Mouse (Mus musculus): ENCODE measurements at regions not wholly inside any gene's neighbourhood (a gene's known extent, or its start where the extent isn't known, plus 50 kb on each side); places are given as distances from the start of the nearest gene placed in this dataset.

DNA sequence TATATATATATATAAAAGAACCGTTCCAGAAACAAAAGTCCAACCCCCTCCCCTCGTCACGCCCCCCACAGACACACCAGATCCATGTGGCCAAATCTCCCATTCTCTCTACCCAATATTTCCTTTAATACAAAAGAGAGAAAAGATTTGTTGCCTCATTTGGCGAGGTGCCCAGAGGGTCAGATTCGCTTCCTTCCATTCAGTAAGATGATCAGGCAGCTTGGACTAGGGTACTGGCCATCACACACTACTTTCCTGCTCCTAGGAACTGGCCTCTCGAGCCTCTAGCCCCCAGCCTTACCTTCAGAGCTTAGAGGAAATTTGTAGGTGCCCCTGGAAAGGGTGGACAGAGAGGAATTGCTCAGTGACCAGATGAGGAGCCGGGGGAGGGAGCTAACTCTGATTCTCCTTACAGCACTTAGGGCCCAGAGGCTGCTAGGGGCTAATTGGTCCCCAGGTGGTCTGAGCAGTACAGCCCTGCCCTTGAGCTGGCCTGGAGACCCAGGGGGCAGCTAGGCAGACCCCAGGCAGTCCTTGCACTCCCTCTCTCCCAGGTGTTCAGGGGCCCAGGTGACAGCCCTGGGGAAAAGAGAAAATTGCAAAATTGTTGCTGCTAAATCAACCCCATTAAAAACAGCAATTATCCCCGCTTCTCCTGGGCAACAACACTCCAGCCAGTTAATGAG is 470.4 kb upstream of the Mgmt start:
- DNase-seq, result no peak
- TF ChIP-seq CTCF (IDR thresholded peaks at IDR 0.05; ENCODE audit: insufficient read depth, low read length), result no peak
- TF ChIP-seq POLR2A (IDR thresholded peaks at IDR 0.05; ENCODE audit: borderline replicate concordance, extremely low read depth, low read depth, low read length), result no peak
- H3K4me3 ChIP-seq (replicated peaks; ENCODE audit: extremely low read depth, low read depth, low read length), result no peak overlapping the region

GRCm38 (mm10) chr7:136427164-136427563 is 467.2 kb upstream of the Mgmt start:
- H3K4me3 ChIP-seq (replicated peaks; ENCODE audit: extremely low read depth, low read depth, low read length), result no peak overlapping the region
- no peak for DNase-seq
- H3K4me1 ChIP-seq (ENCODE audit: control insufficient read depth, insufficient read depth, low read length), result no peaks in the 10 kb centered on the region
- 62% methylated on average over 4 of the region's 4 CpGs for WGBS
- TF ChIP-seq CTCF (IDR thresholded peaks at IDR 0.05; ENCODE audit: insufficient read depth, low read length) (0 out of 2 replicates have a peak, but pooled peaks have one; percentile 22), POLR2A (IDR thresholded peaks at IDR 0.05; ENCODE audit: borderline replicate concordance, extremely low read depth, low read depth, low read length) (no peak)

More for the DNA sequence above, 470.4 kb upstream of the Mgmt start:
- WGBS, result 47% methylated on average over 8 of the region's 8 CpGs
- no peaks in the 10 kb centered on the region for H3K4me1 ChIP-seq (ENCODE audit: control insufficient read depth, insufficient read depth, low read length)

DNA sequence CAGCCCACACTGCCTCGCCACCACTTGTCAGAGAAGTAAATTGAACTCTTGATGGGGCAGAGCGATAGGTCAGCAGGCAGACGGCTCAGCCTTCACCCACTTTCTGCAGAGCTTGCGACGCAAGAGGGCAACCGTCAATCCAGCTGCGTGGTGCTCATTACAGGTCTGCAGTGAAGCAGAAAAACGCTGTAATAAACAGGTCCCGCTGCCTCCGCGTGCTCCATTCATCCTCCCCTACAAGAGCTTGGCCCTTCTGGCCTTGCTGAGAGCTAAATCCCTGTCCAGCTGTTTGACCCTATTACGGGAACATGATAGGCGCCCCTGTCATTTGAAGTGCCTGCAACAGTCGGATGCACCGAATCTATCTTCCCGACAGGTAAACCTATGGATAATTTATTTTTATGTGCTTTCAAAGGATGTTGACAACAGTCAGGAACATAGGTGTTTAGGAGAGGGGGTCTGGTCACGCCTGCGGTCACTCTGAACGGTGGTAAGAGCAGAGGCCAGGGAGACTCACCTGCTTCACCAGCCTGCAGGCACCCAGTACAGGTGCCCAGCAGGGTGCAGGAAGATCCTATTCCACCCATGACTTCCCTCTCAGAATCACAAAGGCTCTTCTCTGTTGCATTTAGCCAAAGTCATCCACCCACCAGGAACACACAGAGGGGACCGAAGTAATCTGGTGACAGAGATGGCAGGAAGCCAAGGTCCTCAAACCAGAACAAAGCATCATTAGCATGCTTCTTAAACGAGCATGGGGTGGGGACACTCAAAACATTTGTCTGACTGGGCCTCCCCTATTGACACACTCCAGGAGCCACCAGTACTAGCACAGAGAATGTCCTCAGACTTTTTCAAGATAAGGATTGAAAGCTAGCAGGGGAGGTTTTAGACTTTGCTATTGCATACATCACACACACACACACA is 464.1 kb upstream of the Mgmt start:
- DNase-seq, result no peak
- no peaks in the 10 kb centered on the region for H3K4me1 ChIP-seq (ENCODE audit: control insufficient read depth, insufficient read depth, low read length)
- H3K4me3 ChIP-seq (replicated peaks; ENCODE audit: extremely low read depth, low read depth, low read length), result no peak overlapping the region
- WGBS, result 69% methylated on average over 21 of the region's 21 CpGs
- no peak for TF ChIP-seq CTCF (IDR thresholded peaks at IDR 0.05; ENCODE audit: insufficient read depth, low read length)
- TF ChIP-seq POLR2A (IDR thresholded peaks at IDR 0.05; ENCODE audit: borderline replicate concordance, extremely low read depth, low read depth, low read length), result no peak

DNA sequence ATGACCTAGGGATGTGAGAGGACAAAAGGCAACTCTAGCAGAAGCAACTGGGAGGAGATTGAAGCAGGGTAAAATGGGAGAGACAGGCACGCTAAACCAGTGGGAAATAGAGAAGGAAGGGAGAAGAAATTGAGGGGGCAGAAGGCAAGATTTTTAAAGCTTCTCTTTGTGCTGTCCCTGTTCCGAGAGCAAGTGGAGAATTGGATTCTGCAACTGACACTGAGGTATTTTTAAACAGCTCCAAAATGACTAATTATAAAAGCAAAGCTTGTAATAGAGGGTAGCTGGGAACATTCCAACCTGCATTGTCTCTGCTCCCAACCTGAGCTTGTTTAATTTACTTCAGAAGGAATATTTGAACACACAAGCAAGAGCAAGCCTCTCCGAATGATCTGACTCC is 460.7 kb upstream of the Mgmt start:
- DNase-seq, result no peak
- Histone ChIP-seq H3K4me1 (ENCODE audit: control insufficient read depth, insufficient read depth, low read length) (no peaks in the 10 kb centered on the region), H3K4me3 (replicated peaks; ENCODE audit: extremely low read depth, low read depth, low read length) (no peak overlapping the region)
- no peak for TF ChIP-seq CTCF (IDR thresholded peaks at IDR 0.05; ENCODE audit: insufficient read depth, low read length)
- no peak for TF ChIP-seq POLR2A (IDR thresholded peaks at IDR 0.05; ENCODE audit: borderline replicate concordance, extremely low read depth, low read depth, low read length)
- WGBS, result 79% methylated on average over 3 of the region's 3 CpGs

GRCm38 (mm10) chr7:136434510-136434909 is 459.9 kb upstream of the Mgmt start:
- no peak overlapping the region for H3K4me3 ChIP-seq (replicated peaks; ENCODE audit: extremely low read depth, low read depth, low read length)
- WGBS, result 91% methylated on average over 13 of the region's 13 CpGs
- no peak for TF ChIP-seq CTCF (IDR thresholded peaks at IDR 0.05; ENCODE audit: insufficient read depth, low read length)
- no peak for TF ChIP-seq POLR2A (IDR thresholded peaks at IDR 0.05; ENCODE audit: borderline replicate concordance, extremely low read depth, low read depth, low read length)
- DNase-seq, result no peak
- no peaks in the 10 kb centered on the region for H3K4me1 ChIP-seq (ENCODE audit: control insufficient read depth, insufficient read depth, low read length)

DNA sequence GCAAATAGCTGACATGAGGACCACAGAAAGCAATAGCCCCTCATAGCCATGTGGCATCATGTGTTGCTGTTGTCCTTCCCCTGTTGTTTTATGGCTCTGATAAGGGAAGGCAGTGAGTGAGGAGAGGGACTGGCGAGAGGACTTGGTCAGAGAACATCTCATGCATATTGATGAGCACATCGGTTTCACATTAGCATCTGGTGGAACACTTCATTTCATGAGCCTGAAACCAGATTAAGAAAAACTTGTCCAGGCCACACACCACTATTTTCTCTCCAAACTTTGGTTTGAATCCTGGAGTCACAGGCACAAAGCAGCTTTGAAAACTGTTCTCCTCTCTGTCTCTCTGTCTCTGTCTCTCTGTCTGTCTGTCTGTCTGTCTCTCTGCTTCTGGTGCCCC is 451.0 kb upstream of the Mgmt start:
- TF ChIP-seq CTCF (IDR thresholded peaks at IDR 0.05; ENCODE audit: insufficient read depth, low read length) (no peak), POLR2A (IDR thresholded peaks at IDR 0.05; ENCODE audit: borderline replicate concordance, extremely low read depth, low read depth, low read length) (no peak)
- WGBS, result 73% methylated on average over 2 of the region's 2 CpGs
- no peak for DNase-seq
- no peaks in the 10 kb centered on the region for H3K4me1 ChIP-seq (ENCODE audit: control insufficient read depth, insufficient read depth, low read length)
- H3K4me3 ChIP-seq (replicated peaks; ENCODE audit: extremely low read depth, low read depth, low read length), result no peak overlapping the region

DNA sequence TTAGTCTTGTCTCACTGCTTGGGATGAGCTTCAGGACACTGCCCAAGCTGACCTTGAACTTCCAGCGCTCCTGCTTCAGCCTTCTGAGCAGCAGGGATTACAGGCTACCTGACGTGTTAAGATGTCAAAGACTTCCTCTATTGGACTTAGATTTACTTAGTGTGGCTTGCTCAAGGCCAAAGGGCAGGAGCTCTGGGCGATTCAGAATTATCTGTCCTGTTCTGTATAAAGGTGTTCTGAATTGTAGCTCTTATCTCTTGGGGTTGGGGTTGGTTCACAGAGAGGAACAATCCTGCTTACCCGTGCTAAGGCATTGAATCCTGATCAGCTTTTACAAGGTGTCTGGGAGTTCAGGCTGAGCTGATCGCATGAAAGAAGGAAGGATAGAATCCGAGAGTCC is 449.3 kb upstream of the Mgmt start:
- H3K4me3 ChIP-seq (replicated peaks; ENCODE audit: extremely low read depth, low read depth, low read length), result no peak overlapping the region
- TF ChIP-seq CTCF (IDR thresholded peaks at IDR 0.05; ENCODE audit: insufficient read depth, low read length), result no peak
- TF ChIP-seq POLR2A (IDR thresholded peaks at IDR 0.05; ENCODE audit: borderline replicate concordance, extremely low read depth, low read depth, low read length), result no peak
- 71% methylated on average over 6 of the region's 6 CpGs for WGBS
- no peaks in the 10 kb centered on the region for H3K4me1 ChIP-seq (ENCODE audit: control insufficient read depth, insufficient read depth, low read length)
- DNase-seq, result no peak

GRCm38 (mm10) chr7:136449286-136449685 is 445.1 kb upstream of the Mgmt start:
- Histone ChIP-seq H3K4me3 (replicated peaks; ENCODE audit: extremely low read depth, low read depth, low read length) (no peak overlapping the region), H3K4me1 (ENCODE audit: control insufficient read depth, insufficient read depth, low read length) (no peaks in the 10 kb centered on the region)
- 100% methylated on average over 1 of the region's 1 CpGs for whole genome bisulfite sequencing
- TF ChIP-seq POLR2A (IDR thresholded peaks at IDR 0.05; ENCODE audit: borderline replicate concordance, extremely low read depth, low read depth, low read length), result no peak
- TF ChIP-seq CTCF (IDR thresholded peaks at IDR 0.05; ENCODE audit: insufficient read depth, low read length), result no peak
- DNase-seq, result no peak

- no peak for TF ChIP-seq CTCF (IDR thresholded peaks at IDR 0.05; ENCODE audit: insufficient read depth, low read length)
- no peak for TF ChIP-seq POLR2A (IDR thresholded peaks at IDR 0.05; ENCODE audit: borderline replicate concordance, extremely low read depth, low read depth, low read length)
- WGBS, result 68% methylated on average over 8 of the region's 8 CpGs
- Histone ChIP-seq H3K4me1 (ENCODE audit: control insufficient read depth, insufficient read depth, low read length) (no peaks in the 10 kb centered on the region), H3K4me3 (replicated peaks; ENCODE audit: extremely low read depth, low read depth, low read length) (no peak overlapping the region)
- no peak for DNase-seq
Measured at GRCm38 (mm10) chr7:136451672-136452361, 442.6 kb upstream of the Mgmt start.

All from lung, adult 2 months (tissue).